Mouse (Mus musculus): ENCODE results near the gene Dld.

The Dld gene

DNA sequence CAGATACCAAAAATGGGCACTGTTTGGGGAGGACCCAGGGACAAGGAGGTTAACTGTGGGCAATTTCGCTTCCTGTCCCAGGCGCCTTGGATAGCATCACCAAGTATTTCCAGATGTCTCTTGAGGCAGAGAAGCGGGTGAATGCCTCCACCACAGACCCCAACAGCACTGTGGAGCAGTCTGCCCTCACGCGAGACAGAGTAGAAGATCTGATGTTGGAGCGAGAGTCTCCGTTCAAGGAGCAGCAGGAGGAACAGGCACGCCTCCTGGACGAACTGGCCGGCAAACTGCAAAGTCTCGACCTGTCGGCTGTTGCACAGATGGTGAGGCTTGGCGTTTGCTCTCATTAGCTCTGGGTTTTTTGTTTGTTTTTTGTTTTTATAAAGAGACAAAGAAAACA, 30.4 kb downstream of the Dld start:
- no peak for DNase-seq (ENCODE audit: low spot score)

DNA sequence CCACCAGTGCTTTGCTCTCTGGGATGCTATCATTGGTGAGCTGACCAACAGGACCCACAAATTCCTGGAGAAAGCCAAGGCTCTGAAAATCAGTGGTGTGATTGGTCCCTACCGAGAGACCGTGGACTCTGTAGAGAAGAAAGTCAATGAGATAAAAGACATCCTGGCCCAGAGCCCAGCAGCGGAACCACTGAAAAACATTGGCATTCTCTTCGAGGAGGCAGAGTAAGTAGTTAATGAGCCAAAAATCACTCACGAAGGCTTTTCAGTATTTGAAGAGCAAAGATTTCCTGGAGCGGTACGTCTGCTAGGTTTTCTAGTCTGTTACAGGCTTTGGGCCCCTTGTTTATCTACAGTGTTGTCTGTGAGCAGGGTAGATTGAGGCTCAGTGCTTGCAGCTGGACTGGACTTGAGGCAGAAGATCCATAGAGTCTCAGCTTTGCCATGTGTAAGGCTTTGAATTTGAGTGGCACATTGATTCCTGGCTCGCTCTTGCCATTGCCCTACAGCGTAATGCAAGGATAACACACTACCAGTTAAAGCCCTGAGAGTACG, 32.8 kb downstream of the Dld start:
- DNase-seq (ENCODE audit: low spot score), result no peak

DNA sequence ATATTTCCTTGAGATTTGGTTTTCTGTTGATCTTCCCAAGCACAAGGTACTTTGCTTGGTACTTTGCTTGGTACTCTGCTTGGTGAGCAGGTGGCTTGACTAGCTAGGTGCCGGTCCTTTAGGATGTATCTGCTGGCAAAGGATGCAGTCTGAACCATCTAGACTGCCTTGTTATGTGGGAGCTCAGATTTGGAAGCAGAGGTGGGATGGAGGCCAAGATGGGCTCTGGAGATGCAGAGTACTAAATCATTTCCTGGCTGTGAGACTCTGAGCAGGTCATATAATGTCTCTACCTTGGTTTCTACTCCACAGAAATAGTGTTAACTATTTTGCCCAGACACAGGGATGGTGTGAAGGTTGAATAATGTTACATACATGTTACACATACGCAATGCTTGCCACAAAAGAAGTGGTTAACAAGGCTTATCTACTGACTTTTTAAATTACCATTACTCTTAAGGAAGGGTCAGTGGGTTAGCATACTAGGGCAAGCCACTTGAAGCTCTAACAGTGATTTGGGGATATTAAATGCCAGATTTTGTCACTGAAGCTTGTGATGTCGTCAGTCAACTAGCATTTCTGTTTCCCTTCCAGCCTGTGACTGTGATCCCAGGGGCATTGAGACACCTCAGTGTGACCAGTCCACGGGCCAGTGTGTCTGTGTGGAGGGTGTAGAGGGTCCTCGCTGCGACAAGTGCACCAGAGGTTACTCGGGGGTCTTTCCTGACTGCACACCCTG, 33.4 kb downstream of the Dld start:
- DNase-seq (ENCODE audit: low spot score), result no peak

DNA sequence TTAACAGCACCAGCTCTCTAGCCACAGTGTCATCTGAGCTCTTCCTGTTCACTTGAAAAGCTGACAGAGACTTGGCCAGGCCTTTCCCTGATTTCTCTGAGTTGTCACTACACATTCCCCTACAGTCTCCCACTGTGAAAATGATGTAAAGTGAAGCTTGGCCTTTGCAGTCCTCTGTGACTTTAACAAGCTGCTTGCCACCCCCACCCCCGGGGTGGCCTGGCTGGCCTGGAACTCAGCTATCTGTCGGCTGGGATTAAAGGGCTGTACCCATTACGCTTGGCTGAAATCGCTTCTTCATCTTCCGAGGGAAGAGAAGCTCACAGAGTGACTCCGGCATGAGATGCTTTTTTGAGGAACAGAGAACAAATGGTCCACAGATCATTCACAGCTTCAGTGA, 35.3 kb downstream of the Dld start:
- no peak for DNase-seq (ENCODE audit: low spot score)

DNA sequence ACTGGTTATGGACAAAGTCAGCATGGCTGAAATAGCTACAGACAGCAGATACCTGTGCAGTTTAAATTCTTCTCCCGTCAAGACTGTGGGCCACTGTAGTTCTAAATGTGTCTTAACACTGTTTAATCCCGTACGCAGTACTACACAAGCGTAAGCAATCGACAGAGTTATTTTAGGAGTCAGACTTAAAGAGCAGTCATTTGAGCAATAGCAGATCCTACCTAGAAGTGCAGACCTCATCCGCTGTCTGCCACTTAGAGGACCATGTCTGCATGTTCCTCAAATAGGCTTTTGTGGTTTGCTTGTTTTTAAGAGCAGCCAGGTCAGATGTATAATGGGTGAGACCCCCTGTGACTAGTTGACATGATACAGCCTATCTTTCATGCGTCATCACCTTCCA, 36.9 kb downstream of the Dld start:
- no peak for DNase-seq (ENCODE audit: low spot score)

DNA sequence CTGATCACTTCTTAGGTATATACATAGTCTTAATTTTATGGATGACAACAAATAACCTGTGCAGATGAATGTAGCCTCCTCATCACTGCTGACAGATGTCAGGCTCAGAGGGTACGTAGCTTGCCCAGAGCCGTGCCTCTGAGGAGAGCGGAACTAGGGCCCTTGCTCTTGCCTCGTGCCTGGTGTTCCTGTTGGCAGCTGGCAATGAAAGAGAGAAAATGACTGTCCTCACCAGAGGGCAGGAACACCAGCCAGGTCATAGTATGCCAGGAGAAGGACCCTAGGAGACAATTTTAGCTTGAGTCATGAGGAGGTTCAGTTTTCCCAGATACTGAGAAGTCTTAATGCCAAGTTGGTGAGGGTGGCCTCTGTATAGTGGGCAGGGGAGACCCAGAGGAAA, 38.1 kb downstream of the Dld start:
- DNase-seq (ENCODE audit: low spot score), result no peak

DNA sequence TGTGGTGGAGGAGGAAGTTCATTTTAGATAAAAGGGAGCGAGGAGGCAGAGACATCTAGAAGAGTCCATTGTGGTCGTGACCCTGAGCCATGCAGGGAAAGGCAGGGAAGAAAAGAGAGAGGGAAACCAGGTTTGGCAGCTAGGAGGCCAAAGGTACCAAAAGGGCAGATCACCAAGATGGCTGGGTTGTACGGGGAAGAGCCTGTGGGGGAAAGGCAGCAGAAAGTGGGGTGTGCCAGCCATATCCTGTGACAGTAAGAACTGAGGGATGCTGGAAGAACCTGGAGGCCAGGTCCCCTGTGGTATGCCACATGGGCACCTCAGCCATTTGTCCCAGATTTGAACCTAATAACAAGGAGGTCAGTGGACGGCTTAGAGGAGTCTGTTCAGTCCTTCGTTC, 39.0 kb downstream of the Dld start:
- DNase-seq (ENCODE audit: low spot score), result no peak

DNA sequence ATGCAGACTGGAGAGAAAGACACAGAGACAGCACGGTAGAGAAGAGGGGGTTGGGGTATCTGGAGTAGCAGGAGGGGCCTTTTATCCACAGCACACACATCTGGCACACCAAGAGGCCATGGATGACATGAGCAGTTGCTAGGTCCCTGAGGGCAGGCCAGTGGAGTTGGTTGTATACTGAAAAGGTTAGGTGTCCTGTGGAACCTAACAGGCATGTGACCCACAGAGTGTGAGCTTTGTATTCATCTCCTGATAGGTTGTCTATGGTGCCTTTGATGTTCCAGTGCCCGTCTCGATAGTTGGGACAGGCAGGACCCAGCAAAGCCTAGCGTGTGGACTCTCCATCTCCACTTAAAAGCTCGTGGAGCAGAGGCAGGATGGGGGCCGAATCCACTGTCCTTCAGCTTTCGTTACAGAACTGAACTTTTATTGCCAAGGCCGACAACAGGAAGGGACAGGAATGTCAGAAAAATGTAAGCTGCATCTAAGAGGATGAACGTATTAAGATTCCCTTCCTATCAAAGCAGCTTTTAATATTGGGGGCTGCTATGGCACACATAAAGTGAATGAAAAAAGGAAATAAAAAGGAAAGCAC, 39.5 kb downstream of the Dld start:
- DNase-seq (ENCODE audit: low spot score), result no peak

DNA sequence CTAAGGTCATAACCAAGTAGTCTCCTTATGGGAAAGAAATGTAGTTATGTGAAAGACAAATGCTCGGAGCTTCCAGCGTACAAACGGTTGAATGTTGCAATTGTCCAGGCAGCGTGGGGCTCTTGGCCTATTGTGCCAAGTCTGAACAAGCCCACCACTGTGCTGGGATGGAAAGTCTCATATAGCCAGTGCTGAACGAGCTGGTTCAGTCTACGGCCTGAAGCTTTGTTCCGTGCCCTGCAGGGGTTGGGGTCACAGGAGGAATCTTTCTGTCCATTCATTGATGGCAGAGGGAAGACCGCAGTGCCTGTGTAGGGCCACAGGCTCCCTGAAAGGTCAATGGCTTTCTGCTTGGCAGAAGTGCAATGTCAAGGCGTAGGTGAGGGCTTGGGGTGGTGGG, 40.6 kb downstream of the Dld start:
- DNase-seq (ENCODE audit: low spot score), result no peak

DNA sequence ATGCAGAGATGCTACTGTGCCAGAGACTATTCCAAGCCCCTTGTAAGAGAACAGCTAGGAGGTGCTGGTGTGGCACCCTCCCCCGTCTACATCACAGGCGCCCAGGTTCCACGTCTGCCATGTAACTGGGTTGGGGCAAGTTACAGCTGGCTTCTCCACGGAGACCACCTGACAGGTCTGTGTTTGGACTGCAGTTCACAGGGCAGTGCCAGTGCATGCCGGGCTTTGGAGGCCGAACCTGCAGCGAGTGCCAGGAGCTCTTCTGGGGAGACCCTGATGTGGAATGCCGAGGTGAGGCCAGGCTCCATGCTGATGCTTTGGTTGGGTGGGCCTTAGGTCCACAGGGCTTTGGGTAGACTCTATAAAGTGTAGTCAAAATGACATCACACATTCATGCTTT, 43.5 kb downstream of the Dld start:
- no peak for DNase-seq (ENCODE audit: low spot score)

DNA sequence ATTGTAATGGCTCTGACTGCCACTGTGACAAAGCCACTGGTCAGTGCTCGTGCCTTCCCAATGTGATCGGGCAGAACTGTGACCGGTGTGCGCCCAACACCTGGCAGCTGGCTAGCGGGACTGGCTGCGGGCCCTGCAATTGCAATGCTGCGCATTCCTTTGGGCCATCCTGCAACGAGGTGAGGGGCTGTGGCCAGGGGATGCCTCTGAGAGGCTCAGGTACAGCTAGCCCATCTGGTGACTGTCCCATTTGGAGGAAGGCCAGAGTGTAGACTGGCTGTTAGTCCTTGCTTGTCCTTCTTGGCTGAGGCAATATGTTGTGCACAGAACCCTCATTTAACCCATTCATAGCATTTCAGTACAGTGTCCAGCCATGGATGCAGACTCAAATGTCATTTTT, 44.2 kb downstream of the Dld start:
- DNase-seq (ENCODE audit: low spot score), result no peak

DNA sequence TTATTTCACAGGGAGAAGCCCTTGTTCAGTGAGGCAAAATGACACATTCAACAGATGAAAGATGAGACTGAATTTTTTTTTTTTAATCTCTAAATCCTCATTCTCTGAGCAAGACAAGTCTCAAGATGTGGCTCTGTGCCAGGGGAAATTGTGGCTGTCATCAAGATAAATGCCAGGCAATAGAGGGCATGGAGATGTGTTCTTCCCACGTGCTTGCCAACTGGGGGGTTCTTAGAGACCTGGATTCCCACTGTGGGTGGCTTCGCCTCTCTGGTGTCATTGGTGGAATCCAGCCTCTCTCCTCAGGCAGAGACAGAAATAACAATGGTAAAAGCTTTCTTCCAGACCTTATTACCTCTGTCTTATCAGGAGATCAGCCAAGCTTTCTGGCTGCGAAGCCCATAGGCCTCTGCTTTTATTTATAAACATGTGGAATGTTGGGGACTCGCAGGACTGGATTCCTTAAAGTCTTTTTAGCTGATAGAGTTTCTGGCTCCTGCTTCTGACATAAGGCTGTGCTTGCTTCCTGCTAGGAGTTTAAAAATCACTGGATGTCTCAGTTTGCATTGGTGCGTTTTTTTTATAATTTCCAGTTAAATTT, 45.1 kb downstream of the Dld start:
- no peak for DNase-seq (ENCODE audit: low spot score)

DNA sequence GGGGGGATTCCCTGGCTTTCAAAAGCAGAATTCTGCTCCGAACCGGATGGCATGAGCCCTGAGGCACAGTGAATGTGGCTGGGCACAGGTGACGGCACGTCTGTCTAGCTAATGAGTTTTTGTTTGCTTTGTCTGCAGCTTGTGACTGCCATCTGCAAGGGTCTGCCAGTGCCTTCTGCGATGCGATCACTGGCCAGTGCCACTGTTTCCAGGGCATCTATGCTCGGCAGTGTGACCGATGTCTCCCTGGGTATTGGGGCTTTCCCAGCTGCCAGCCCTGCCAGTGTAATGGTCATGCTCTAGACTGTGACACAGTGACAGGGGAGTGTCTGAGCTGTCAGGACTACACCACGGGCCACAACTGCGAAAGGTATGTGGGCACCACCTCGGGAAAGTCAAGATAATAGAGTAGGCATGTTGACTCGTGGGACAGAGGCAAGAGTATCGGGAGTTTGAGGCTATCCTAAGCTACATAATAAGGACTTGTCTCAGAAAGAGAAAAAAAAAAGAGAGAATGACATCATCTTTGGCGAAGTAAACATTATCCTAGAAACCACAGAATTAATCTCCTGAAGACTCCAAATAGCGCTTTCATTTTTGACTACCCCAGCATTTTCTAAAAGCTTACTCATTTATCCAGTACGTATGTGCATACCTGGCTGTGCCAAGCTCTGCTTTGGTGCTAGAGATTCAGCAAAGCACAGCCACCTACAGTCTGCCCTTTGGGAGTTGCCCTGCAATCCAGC, 48.3 kb downstream of the Dld start:
- DNase-seq (ENCODE audit: low spot score), result no peak

DNA sequence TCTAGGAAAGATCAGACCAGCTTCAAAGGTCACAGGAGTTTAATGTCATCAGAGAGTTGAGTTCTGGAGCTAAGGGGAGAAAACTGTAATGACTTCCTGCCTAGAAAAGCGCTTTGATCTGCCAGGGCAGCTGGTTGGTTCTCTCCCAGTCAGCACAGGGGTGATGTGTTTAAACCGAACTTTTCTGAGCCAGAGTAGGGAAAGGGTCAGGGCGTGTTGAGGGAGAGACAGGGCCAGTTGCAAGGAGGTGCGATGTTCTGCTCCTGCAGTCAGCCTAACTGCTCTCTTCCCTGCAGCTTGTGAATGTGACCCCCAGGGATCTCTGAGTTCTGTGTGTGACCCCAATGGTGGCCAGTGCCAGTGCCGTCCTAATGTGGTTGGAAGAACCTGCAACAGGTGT, 49.0 kb downstream of the Dld start:
- DNase-seq (ENCODE audit: low spot score), result no peak

DNA sequence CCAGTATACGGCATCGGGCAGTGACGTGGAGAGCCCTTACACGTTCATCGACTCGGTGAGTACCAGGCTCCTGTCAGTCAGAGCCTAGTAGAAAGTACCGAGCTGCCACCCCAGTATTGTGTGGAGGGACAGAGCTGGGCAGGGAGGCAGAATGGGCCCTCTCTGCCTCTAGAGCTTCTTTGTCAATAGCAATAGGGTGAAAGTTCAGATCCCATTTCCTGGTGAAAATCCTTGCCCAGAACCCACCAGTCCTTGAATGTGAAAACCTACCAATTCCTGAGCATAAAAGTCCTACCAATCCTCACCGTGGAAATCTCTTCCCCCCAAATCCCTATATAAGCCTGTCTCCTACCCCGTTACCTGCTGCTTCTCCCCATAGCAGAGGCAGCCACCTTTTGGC, 51.0 kb downstream of the Dld start:
- no peak for DNase-seq (ENCODE audit: low spot score)

DNA sequence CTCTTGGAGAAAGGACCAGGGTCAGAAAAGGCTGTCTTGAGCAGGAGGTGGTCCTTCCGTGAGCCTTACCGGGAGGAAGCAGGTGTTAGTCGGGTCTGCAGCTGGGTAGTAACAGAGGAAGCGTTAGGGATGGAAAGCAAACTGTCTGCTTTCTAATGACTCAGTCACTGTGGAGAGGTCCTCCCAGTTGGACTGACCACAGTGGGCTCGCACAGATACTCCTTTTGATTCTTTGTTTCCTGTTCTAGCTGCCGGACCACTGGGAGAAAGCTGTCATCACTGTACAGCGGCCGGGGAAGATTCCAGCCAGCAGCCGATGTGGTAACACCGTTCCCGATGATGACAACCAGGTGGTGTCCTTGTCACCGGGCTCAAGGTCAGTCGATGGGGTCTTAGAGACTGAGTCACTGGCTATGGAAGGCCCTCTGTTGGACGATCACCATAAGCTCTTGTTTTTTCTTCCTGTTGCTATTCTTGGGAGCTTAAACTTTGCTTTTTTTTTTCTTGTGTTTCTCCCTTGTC, 51.5 kb downstream of the Dld start:
- DNase-seq (ENCODE audit: low spot score), result no peak

DNA sequence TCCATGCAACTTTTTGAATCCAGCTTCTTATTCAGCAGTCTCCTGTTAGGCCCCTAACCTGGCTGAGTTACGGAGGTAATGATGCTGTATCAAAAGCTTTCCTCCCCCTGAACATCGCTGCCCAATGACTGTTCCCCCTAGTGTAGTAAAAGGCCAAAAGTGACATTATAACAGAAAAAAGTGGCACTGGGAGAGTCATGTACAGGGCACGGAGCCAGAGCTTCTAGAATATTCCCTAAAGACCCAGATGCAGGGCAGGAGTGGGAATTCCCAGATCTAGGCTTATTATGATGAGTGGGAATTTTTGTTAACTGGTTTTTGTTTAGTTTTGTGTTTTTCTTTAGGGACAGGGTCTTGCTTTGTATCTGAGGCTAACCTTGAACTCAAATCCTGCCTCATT, 52.1 kb downstream of the Dld start:
- no peak for DNase-seq (ENCODE audit: low spot score)

DNA sequence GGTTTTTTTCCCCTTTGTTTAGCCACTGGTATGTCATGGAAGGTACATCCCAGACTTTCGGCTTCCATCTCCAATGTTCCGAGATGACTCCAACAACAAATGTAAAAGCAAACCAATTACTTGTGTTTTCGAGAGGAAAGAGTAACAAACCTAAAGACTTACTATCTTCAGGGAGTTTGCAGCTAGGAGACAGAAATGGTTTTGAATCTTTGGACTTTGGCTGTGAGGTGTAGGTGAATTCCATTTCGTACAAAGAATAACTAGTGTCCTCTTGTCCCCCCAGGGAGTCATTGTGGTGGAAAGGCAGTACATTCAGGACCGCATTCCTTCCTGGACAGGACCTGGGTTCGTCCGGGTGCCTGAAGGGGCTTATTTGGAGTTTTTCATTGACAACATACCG, 52.7 kb downstream of the Dld start:
- no peak for DNase-seq (ENCODE audit: low spot score)

DNA sequence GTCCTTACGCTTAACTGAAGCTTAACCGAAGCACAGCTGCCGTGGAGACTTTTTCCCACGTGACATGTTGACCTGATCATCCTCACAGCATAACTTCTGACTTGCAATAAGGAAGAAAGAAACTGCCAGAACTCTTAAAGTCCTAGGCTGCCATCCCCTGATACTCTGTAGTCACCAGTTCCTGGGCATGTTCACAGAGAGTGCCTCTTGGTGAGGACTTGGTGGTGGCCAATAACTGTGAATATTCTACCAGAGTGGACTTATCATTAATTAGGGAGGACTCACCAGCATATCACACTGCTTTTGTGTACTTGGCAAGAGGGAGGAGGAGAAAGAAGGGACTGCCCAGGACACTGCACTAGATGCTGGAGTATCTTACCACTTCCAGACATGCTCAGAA, 53.1 kb downstream of the Dld start:
- DNase-seq (ENCODE audit: low spot score), result no peak

DNA sequence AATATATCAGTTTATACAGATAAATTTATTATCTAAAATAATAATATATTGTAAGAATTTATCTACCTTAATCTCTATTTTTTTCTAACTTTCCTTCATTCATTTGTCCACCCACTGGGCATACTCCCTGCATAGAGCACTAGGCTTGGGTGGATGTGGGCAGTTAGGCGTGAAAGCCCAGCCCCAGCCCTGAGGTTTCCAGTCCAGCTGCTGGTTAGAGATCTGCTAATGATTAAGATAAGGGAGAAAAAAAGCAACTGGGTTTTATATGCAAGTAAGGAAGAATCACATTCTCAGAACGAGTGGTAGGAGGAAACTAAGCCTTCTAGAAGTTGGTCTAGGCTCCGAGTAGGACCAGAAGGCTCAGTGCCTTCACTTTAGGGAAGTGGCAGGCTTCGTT, 55.2 kb downstream of the Dld start:
- no peak for DNase-seq (ENCODE audit: low spot score)

DNA sequence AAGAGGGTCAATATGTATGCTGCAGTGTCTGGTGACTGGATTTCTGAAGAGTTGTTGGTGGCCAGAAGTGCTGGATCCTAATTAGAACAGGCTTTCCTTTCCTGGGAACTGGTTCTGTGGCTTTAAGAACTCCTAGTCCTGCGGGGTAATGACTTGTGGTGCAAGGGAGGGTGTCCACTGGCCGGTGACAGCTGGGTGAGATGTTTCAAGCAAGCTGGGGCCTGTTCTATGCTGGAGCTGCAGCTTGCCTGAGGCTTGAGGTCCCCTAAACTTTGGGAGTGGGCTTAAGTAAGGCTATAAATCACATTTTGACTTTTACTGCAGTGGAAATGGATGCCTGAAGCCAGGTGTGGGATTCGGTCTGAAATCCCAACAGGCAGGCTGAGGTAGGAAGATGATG, 55.7 kb downstream of the Dld start:
- DNase-seq (ENCODE audit: low spot score), result no peak

DNA sequence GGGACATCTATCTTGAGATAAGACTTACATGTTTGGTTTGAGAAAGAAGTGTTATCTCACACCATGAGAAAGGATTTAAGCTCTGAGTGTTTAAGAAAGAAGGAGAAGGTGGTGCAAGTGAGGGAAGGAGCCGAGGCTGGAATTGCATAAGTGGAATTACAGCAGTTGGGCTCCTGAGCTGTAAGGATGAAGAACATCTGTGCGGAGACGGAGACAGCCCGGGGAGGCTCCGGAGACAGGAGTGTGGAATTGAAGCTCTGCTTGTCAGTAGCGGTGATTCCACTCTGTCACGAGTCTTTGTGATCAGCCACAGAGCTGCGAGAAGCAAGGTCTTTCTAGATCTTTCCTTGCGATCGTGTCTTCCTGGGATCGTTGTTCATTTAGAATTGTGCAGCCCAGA, 56.3 kb downstream of the Dld start:
- DNase-seq (ENCODE audit: low spot score), result no peak

DNA sequence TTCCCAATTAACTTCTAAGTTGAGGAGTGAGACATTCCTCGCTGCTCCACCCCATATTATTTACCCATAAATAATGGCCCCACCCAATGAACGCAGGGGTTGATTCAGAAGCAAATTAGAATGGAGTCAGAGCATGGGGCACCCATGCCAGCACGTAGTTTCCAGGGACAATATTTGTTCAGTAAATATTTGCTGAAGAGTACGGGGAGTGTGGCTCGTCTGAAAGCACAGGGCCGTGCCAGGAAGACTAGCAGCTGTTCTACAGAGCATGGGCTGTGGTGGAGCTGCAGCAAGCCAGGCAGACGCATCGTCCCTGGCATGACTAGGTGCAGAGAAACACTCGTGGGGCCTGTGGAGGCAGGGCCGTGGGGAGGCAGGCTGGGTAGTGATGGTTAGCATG, 56.7 kb downstream of the Dld start:
- DNase-seq (ENCODE audit: low spot score), result no peak

Measured in urinary bladder, postnatal 25 days (tissue).